Mouse (Mus musculus): ENCODE results near the gene Ctcfl. TPM values are rescaled to one million over a fixed set of nuclear protein-coding genes. Genes with fewer than 3 reads are reported as not detected.

Ctcfl gene
- polyA plus RNA-seq, 1 experiment, result 0.62 TPM

GRCm38 (mm10) chr2:173159354-173160311 lies 40.3 kb upstream of the Ctcfl start:
- TF ChIP-seq POLR2A (IDR thresholded peaks at IDR 0.05; ENCODE audit: control insufficient read depth, low read depth, low read length), result no peak
- peak; percentile 79; the same call in 1 of the 2 replicates for TF ChIP-seq CTCF (IDR thresholded peaks at IDR 0.05; ENCODE audit: control insufficient read depth, insufficient read depth, insufficient replicate concordance, low read depth, low read length)
- H3K27ac ChIP-seq (ENCODE audit: control insufficient read depth, insufficient read depth, low read depth, low read length), result no peak overlapping the region
- no peaks in the 10 kb centered on the region for H3K36me3 ChIP-seq (ENCODE audit: control insufficient read depth, insufficient read depth, low read length)
- H3K4me3 ChIP-seq (ENCODE audit: control insufficient read depth, low read depth, low read length), result no peak overlapping the region
- H3K27me3 ChIP-seq (ENCODE audit: control insufficient read depth, insufficient read depth, low read length), result no peaks in the 10 kb centered on the region
- H3K4me1 ChIP-seq (ENCODE audit: control insufficient read depth, insufficient read depth, low read length), result peaks cover 3% of the 10 kb centered on the region; the same call in 1 of the 2 replicates

DNA sequence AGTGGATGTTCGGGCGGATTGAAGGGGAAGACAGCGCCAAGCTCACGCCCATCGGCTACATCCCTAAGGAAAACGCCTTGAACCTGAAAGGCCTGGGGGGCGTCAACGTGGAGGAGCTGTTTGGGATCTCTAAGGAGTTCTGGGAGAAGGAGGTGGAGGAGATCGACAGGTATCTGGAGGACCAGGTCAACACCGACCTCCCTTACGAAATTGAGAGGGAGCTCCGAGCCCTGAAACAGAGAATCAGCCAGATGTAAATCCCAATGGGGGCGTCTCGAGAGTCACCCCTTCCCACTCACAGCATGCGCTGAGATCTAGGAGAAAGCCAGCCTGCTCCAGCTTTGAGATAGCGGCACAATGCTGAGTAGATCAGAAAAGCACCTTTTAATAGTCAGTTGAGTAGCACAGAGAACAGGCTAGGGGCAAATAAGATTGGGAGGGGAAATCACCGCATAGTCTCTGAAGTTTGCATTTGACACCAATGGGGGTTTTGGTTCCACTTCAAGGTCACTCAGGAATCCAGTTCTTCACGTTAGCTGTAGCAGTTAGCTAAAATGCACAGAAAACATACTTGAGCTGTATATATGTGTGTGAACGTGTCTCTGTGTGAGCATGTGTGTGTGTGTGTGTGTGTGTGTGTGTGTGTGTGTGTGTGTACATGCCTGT lies 39.2 kb upstream of the Ctcfl start:
- TF ChIP-seq POLR2A (IDR thresholded peaks at IDR 0.05; ENCODE audit: control insufficient read depth, low read depth, low read length) (no peak), CTCF (IDR thresholded peaks at IDR 0.05; ENCODE audit: control insufficient read depth, insufficient read depth, insufficient replicate concordance, low read depth, low read length) (no peak)
- no peaks in the 10 kb centered on the region for H3K27me3 ChIP-seq (ENCODE audit: control insufficient read depth, insufficient read depth, low read length)
- H3K4me1 ChIP-seq (ENCODE audit: control insufficient read depth, insufficient read depth, low read length), result peaks cover 3% of the 10 kb centered on the region; the same call in 1 of the 2 replicates
- no peaks in the 10 kb centered on the region for H3K36me3 ChIP-seq (ENCODE audit: control insufficient read depth, insufficient read depth, low read length)
- no peak overlapping the region for H3K4me3 ChIP-seq (ENCODE audit: control insufficient read depth, low read depth, low read length)
- no peak overlapping the region for H3K27ac ChIP-seq (ENCODE audit: control insufficient read depth, insufficient read depth, low read depth, low read length)

DNA sequence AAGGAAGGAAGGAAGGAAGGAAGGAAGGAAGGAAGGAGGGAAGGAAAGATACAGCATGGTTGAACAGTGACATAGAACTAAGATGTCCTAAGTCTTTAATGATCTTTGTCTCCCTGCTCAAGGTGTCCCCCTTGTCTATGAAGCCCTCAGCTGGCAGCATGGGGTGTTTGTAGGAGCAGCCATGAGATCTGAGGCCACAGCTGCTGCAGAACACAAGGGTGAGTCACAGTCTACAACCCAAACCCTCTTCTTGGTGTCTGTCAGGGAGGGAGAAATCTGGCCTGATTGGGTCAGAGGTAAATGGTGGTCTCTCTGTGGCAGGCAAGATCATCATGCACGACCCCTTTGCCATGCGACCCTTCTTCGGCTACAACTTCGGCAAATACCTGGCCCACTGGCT lies 38.5 kb upstream of the Ctcfl start:
- Histone ChIP-seq H3K4me3 (ENCODE audit: control insufficient read depth, low read depth, low read length) (no peak overlapping the region), H3K27ac (ENCODE audit: control insufficient read depth, insufficient read depth, low read depth, low read length) (no peak overlapping the region), H3K36me3 (ENCODE audit: control insufficient read depth, insufficient read depth, low read length) (no peaks in the 10 kb centered on the region), H3K27me3 (ENCODE audit: control insufficient read depth, insufficient read depth, low read length) (no peaks in the 10 kb centered on the region), H3K4me1 (ENCODE audit: control insufficient read depth, insufficient read depth, low read length) (peaks cover 3% of the 10 kb centered on the region; the same call in 1 of the 2 replicates)
- TF ChIP-seq POLR2A (IDR thresholded peaks at IDR 0.05; ENCODE audit: control insufficient read depth, low read depth, low read length) (no peak), CTCF (IDR thresholded peaks at IDR 0.05; ENCODE audit: control insufficient read depth, insufficient read depth, insufficient replicate concordance, low read depth, low read length) (no peak)

DNA sequence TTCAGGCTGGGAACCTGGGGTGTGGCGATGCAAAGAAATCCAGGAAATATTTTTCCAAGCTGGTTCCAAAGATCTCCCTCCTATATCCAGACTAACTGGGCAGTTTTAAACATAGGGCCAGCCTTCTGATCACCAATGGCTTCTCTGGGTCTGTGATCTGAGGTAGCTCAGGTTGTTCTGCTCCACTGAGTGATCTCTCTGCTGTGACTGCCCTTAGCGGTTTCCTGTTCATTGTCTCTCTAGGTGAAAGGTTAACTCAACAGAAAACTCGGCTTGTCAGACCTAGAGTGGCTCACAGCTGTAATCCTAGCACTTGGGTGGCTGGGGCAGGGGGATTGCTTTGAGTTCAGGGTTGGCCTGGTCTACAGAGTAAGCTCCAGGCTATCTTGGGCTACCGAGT lies 38.1 kb upstream of the Ctcfl start:
- TF ChIP-seq CTCF (IDR thresholded peaks at IDR 0.05; ENCODE audit: control insufficient read depth, insufficient read depth, insufficient replicate concordance, low read depth, low read length), result no peak
- TF ChIP-seq POLR2A (IDR thresholded peaks at IDR 0.05; ENCODE audit: control insufficient read depth, low read depth, low read length), result no peak

DNA sequence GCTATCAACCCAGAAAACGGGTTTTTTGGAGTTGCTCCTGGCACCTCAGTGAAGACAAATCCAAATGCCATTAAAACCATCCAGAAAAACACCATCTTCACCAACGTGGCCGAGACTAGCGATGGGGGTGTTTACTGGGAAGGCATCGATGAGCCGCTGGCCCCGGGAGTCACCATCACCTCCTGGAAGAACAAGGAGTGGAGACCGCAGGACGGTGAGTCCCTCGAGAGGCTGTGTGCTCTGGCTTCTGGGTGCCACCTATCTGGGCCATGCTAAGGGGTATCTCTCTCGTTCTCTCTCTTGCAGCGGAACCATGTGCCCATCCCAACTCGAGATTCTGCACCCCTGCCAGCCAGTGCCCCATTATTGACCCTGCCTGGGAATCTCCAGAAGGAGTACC lies 37.6 kb upstream of the Ctcfl start:
- no peak overlapping the region for H3K27ac ChIP-seq (ENCODE audit: control insufficient read depth, insufficient read depth, low read depth, low read length)
- TF ChIP-seq CTCF (IDR thresholded peaks at IDR 0.05; ENCODE audit: control insufficient read depth, insufficient read depth, insufficient replicate concordance, low read depth, low read length), result no peak
- no peak for TF ChIP-seq POLR2A (IDR thresholded peaks at IDR 0.05; ENCODE audit: control insufficient read depth, low read depth, low read length)
- no peaks in the 10 kb centered on the region for H3K36me3 ChIP-seq (ENCODE audit: control insufficient read depth, insufficient read depth, low read length)
- no peak overlapping the region for H3K4me3 ChIP-seq (ENCODE audit: control insufficient read depth, low read depth, low read length)
- no peaks in the 10 kb centered on the region for H3K27me3 ChIP-seq (ENCODE audit: control insufficient read depth, insufficient read depth, low read length)
- H3K4me1 ChIP-seq (ENCODE audit: control insufficient read depth, insufficient read depth, low read length), result peaks cover 3% of the 10 kb centered on the region; the same call in 1 of the 2 replicates

More for the DNA sequence above, 38.1 kb upstream of the Ctcfl start:
- Histone ChIP-seq H3K36me3 (ENCODE audit: control insufficient read depth, insufficient read depth, low read length) (no peaks in the 10 kb centered on the region), H3K27ac (ENCODE audit: control insufficient read depth, insufficient read depth, low read depth, low read length) (no peak overlapping the region), H3K4me1 (ENCODE audit: control insufficient read depth, insufficient read depth, low read length) (peaks cover 3% of the 10 kb centered on the region; the same call in 1 of the 2 replicates), H3K4me3 (ENCODE audit: control insufficient read depth, low read depth, low read length) (no peak overlapping the region), H3K27me3 (ENCODE audit: control insufficient read depth, insufficient read depth, low read length) (no peaks in the 10 kb centered on the region)

- no peak for TF ChIP-seq CTCF (IDR thresholded peaks at IDR 0.05; ENCODE audit: control insufficient read depth, insufficient read depth, insufficient replicate concordance, low read depth, low read length)
- no peak for TF ChIP-seq POLR2A (IDR thresholded peaks at IDR 0.05; ENCODE audit: control insufficient read depth, low read depth, low read length)
- H3K36me3 ChIP-seq (ENCODE audit: control insufficient read depth, insufficient read depth, low read length), result no peaks in the 10 kb centered on the region
- no peaks in the 10 kb centered on the region for H3K27me3 ChIP-seq (ENCODE audit: control insufficient read depth, insufficient read depth, low read length)
- peaks cover 3% of the 10 kb centered on the region; the same call in 1 of the 2 replicates for H3K4me1 ChIP-seq (ENCODE audit: control insufficient read depth, insufficient read depth, low read length)
- no peak overlapping the region for H3K4me3 ChIP-seq (ENCODE audit: control insufficient read depth, low read depth, low read length)
- no peak overlapping the region for H3K27ac ChIP-seq (ENCODE audit: control insufficient read depth, insufficient read depth, low read depth, low read length)
These were observed 36.6 kb upstream of the Ctcfl start for GRCm38 (mm10) chr2:173155907-173156306.

- no peaks in the 10 kb centered on the region for H3K36me3 ChIP-seq (ENCODE audit: control insufficient read depth, insufficient read depth, low read length)
These were observed 35.6 kb upstream of the Ctcfl start for GRCm38 (mm10) chr2:173154962-173155361.

More at GRCm38 (mm10) chr2:173154962-173155361, 35.6 kb upstream of the Ctcfl start:
- H3K27ac ChIP-seq (ENCODE audit: control insufficient read depth, insufficient read depth, low read depth, low read length), result no peak overlapping the region
- peaks cover 3% of the 10 kb centered on the region; the same call in 1 of the 2 replicates for H3K4me1 ChIP-seq (ENCODE audit: control insufficient read depth, insufficient read depth, low read length)
- H3K4me3 ChIP-seq (ENCODE audit: control insufficient read depth, low read depth, low read length), result no peak overlapping the region
- H3K27me3 ChIP-seq (ENCODE audit: control insufficient read depth, insufficient read depth, low read length), result no peaks in the 10 kb centered on the region
- TF ChIP-seq CTCF (IDR thresholded peaks at IDR 0.05; ENCODE audit: control insufficient read depth, insufficient read depth, insufficient replicate concordance, low read depth, low read length), result no peak
- no peak for TF ChIP-seq POLR2A (IDR thresholded peaks at IDR 0.05; ENCODE audit: control insufficient read depth, low read depth, low read length)

Data from testis, adult 2 months (tissue).